Mouse (Mus musculus) stomach, postnatal 0 days (tissue): ENCODE measurements around the gene Nudt14.
A peak's percentile ranks its signal among the peaks of the same experiment; 100 is the strongest.

Source experiments
- CTCF ChIP-seq: IDR thresholded peaks from 2 replicates; pipeline ENCODE4 v1.5.1; 2016; ENCODE audit warnings: antibody characterized with exemption, low read depth, mild to moderate bottlenecking, moderate library complexity
- EP300 ChIP-seq: optimal IDR thresholded peaks from 2 replicates; pipeline ENCODE3; 2016; ENCODE audit warnings: antibody characterized with exemption

DNA sequence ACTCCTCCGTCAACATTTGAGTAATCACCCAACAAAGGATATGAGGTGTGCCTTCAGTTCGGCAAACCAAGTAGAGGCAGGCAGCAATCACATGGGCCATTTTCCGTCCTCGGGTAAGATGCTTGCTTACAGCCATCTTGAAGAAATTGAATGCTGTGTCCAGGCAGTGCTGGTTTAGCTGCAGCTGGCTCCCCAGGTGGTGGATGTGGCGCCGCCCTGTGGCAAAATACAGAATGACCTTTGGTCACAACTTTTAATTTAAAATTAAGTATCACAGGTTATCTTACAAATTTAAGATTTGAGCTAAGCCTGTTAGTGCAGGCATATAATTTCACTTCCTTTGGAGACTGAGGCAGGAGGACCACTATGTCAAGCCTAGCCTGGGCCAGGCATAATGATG is 46.0 kb upstream of the Nudt14 start:
- TF ChIP-seq EP300 (no peak), CTCF (peak; percentile 71)
